Mouse (Mus musculus) liver, embryonic 11.5 days (tissue): Measurements from ENCODE around the gene Herc6. TPM values are rescaled to one million over a fixed set of nuclear protein-coding genes. Genes with fewer than 3 reads are reported as not detected.
A peak's percentile ranks its signal among the peaks of the same experiment; 100 is the strongest.
"Not testable (repeated sequence)": the region's sequence is repeated elsewhere in the genome, so short reads cannot be mapped to it uniquely, and the experiment has no call there.

Experiments
- ATAC-seq: fragments of 200-750 bp; cut with Nextera tagmentation; replicated peaks from 2 replicates; pipeline ENCODE4 v1.8.0; 2017; ENCODE audit warnings: moderate number of reproducible peaks, mild to moderate bottlenecking, moderate TSS enrichment, moderate library complexity; ENCODE audit not compliant: low FRiP score
- DNase-seq: peaks from one replicate; pipeline ENCODE4 v3.0.0-alpha.2; 2017; ENCODE audit warnings: low spot score
- H3K27ac ChIP-seq: fragments of 300-500 bp; sonication (generic); 2 replicates; pipeline ENCODE4 v1.5.1; 2014; ENCODE audit warnings: mild to moderate bottlenecking, low read depth, low read length, control low read depth
- H3K27me3 ChIP-seq: fragments of 300-500 bp; sonication (generic); replicated peaks from 2 replicates; pipeline ENCODE4 v1.6.1; 2014; ENCODE audit warnings: low read length, mixed read lengths; ENCODE audit not compliant: control insufficient read depth, insufficient read depth
- H3K36me3 ChIP-seq: fragments of 300-500 bp; sonication (generic); 2 replicates; pipeline ENCODE4 v1.6.1; 2014; ENCODE audit warnings: mild to moderate bottlenecking, low read length, moderate library complexity, mixed read lengths; ENCODE audit not compliant: control insufficient read depth, insufficient read depth
- H3K4me1 ChIP-seq: fragments of 300-500 bp; sonication (generic); replicated peaks from 2 replicates; pipeline ENCODE4 v1.6.1; 2014; ENCODE audit warnings: low read length, mixed read lengths; ENCODE audit not compliant: control insufficient read depth, insufficient read depth
- H3K4me2 ChIP-seq: fragments of 300-500 bp; sonication (generic); 2 replicates; pipeline ENCODE4 v1.6.1; 2014; ENCODE audit warnings: mild to moderate bottlenecking, control low read depth, moderate library complexity
- H3K4me3 ChIP-seq: fragments of 300-500 bp; sonication (generic); 2 replicates; pipeline ENCODE4 v1.5.1; 2014; ENCODE audit warnings: low read depth, low read length, control low read depth
- H3K9ac ChIP-seq: fragments of 300-500 bp; sonication (generic); 2 replicates; pipeline ENCODE4 v1.6.1; 2014; ENCODE audit warnings: low read depth, low read length, control low read depth
- H3K9me3 ChIP-seq: fragments of 300-500 bp; sonication (generic); 2 replicates; pipeline ENCODE4 v1.6.1; 2016; ENCODE audit warnings: low read length, inconsistent platforms, mixed read lengths; ENCODE audit not compliant: control insufficient read depth
- WGBS: fragments of 180-500 bp; shearing (Covaris S2); extraction: QIAGEN DNeasy Blood & Tissue Kit; methylation state at CpG from one replicate; pipeline ENCODE4 v1.1.7; 2014; 5-methylcytosine and 5-hydroxymethylcytosine counted together
- polyA plus RNA-seq: library from polyadenylated mRNA; unstranded; fragments of >200 nt; fragmentation: Nextera tagmentation; extraction: Ambion mirVana; gene quantifications from 2 replicates; pipeline ENCODE4 v1.2.1, GENCODE M21; 2014

Herc6 gene
- polyA plus RNA-seq, 1 experiment from 2014 or later = 4.6 TPM

DNA sequence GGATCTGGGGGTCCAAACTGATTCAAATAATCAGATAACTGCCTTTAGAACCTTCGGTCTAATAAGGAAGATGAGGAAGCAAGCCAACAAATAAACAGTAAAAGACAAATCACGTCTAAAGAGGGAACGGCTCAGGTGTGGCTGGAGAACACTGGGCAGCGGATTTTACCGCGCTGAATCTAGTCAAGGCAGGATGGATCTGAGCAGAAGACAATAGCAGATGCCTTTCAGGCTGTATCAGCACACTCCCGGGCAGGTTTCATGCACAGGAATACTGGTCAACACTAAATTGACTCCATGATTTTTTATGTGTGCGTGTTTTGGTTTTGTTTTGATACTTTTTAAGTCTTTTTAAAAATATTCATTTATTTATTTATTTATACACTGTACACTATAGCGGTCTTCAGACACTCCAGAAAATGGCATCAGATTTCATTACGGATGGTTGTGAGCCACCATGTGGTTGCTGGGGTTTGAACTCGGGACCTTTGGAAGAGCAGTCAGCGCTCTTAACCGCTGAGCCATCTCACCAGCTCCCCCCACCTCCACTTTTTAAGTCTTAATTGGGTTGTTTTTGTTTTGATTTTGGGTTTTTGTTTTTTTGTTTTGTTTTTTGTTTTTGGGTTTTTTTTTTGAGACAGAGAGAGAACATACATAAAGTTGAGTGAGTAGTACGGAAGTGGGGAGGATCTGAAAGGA, 44.7 kb upstream of the Herc6 start:
- no peak for DNase-seq

DNA sequence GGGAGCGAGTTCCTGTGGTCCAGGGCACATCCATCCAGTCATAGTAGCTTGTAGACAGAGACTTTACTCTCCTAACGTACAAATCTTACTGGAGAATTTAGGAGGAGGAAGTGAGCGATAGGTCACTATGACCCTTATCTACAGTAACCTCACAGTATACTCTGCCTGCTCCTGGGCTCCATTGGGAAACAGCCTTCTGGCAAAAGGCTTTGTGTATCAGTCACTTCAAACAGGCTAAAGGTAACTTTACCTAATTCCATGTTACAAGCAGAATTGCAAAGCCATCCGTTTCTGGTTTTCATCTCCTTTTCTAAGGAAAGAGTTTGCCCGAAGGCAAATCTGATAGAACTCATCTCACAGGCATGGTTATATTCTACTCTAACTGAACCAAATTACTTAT, 42.9 kb upstream of the Herc6 start:
- H3K27me3 ChIP-seq = no peaks in the 10 kb centered on the region
- no peak for DNase-seq
- H3K9ac ChIP-seq = no peak overlapping the region
- 65% methylated on average over 5 of the region's 5 CpGs for WGBS
- ATAC-seq = no peak
- H3K4me2 ChIP-seq = no peak overlapping the region
- H3K4me3 ChIP-seq = no peak overlapping the region
- no peaks in the 10 kb centered on the region; the same call in 1 of the 2 replicates for H3K4me1 ChIP-seq
- H3K36me3 ChIP-seq = no peaks in the 10 kb centered on the region
- H3K9me3 ChIP-seq = no peaks in the 10 kb centered on the region
- H3K27ac ChIP-seq = no peak overlapping the region

More for the DNA sequence above, 44.7 kb upstream of the Herc6 start:
- Histone ChIP-seq H3K9me3 (no peaks in the 10 kb centered on the region), H3K4me3 (peak overlapping the region; percentile 72), H3K4me1 (no peaks in the 10 kb centered on the region; the same call in none of the 2 replicates), H3K36me3 (no peaks in the 10 kb centered on the region), H3K27me3 (no peaks in the 10 kb centered on the region), H3K4me2 (peak overlapping the region; percentile 76), H3K27ac (no peak overlapping the region), H3K9ac (peak overlapping the region; percentile 54)
- 27% methylated on average over 14 of the region's 14 CpGs for WGBS
- ATAC-seq = peak; percentile 37

DNA sequence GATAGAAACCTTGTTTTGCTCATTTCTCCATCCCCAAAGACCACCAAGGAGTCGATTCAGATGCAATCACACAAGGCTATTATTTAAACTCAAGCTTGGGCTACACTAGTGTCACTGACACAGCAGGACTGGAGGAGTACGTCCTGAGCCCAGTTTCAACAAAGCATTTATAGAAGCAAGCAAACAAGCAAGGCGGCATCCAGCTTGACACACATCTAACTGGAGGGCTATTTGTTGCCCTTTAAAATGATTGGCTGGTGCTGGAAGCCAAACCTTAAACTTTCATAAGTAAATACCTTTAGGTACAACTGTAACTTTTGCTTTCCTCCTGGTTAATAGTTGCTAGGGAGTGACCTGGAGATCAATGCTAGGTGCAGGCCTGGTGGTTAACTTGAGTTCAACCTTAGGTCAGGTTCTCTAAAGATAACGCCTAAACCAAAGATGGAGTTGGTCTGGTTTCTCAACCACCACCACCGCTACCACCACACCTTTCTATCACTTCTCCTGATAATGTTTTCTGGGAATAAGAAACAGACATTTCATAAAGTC, 39.8 kb upstream of the Herc6 start:
- no peak for DNase-seq
- ATAC-seq = no peak
- 73% methylated on average over 5 of the region's 5 CpGs for WGBS

DNA sequence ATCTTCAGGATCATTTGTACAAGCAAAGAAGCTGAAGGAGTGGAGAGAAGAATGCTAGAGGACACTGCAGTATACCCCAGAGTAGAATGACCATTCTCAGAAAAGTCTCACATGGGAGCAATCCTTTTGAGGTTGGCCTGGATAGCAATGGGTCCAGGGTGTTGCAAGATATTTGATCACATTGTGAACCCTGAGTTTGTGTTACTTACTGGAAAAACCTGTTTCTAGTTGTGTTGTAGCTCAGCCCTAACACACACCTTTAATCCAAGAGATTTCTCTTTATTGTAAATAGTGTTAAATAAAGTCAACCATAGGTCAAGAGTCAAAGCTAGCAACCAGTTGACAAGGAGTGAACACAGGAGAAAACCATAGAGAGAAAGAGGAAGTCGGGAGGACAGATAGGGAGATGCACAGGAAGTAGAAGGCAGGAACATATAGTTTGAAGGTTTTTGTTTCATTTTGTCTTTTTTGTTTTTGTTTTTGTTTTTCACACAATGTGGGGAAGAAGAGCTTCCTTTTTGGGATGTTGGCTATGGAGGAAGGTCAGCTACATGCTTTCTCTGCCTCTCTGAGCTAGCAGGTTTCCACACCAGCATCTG, 39.0 kb upstream of the Herc6 start:
- no peaks in the 10 kb centered on the region for H3K9me3 ChIP-seq
- no peak overlapping the region for H3K4me2 ChIP-seq
- 76% methylated on average over 1 of the region's 1 CpGs for WGBS

More for the DNA sequence above, 39.8 kb upstream of the Herc6 start:
- H3K36me3 ChIP-seq = no peaks in the 10 kb centered on the region
- H3K9ac ChIP-seq = no peak overlapping the region
- no peaks in the 10 kb centered on the region for H3K27me3 ChIP-seq
- no peak overlapping the region for H3K4me2 ChIP-seq
- H3K9me3 ChIP-seq = no peaks in the 10 kb centered on the region
- H3K27ac ChIP-seq = no peak overlapping the region
- no peak overlapping the region for H3K4me3 ChIP-seq
- no peaks in the 10 kb centered on the region for H3K4me1 ChIP-seq

DNA sequence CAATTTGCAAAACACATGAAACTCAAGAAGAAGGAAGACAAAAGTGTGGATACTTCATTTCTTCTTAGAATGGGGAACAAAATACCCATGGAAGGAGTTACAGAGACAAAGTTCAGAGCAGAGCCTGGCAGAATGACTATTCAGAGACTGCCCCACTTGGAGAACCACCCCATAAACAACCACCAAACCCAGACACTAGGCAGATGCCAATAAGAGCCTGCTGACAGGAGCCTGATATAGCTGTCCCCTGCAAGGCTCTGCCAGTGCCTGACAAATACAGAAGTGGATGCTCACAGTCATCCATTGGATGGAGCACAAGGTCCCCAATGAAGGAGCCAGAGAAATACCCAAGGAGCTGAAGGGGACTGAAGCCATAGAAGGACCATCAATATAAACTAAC, 37.2 kb upstream of the Herc6 start:
- H3K36me3 ChIP-seq, H3K4me1 ChIP-seq, H3K9ac ChIP-seq, DNase-seq, ATAC-seq, H3K4me3 ChIP-seq, H3K27ac ChIP-seq, H3K9me3 ChIP-seq, H3K27me3 ChIP-seq, H3K4me2 ChIP-seq: not testable (repeated sequence)

More for the DNA sequence above, 39.0 kb upstream of the Herc6 start:
- no peak overlapping the region for H3K9ac ChIP-seq
- H3K4me1 ChIP-seq = no peaks in the 10 kb centered on the region
- no peak for DNase-seq
- ATAC-seq = no peak
- H3K27me3 ChIP-seq = no peaks in the 10 kb centered on the region
- H3K4me3 ChIP-seq = no peak overlapping the region
- H3K36me3 ChIP-seq = no peaks in the 10 kb centered on the region
- no peak overlapping the region for H3K27ac ChIP-seq

DNA sequence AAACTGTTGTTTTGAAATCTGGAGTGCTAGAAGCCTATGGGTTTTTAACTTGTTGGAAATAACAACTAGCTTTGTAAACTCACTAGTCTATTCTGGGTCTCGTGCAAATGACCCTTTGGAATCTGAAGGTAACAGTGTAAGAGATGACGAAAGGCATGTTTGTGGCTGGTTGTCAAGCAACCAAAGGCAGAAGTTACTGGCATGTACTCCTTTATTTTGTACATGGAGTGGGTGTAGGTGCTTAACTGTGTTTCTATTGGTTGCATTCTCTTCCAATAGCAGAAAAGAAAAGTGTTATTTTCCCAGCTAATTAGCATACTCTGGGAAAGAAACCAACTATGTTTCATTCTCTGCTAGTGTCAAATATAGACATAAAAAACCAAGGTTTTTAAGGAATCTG, 35.9 kb upstream of the Herc6 start:
- DNase-seq (no peak), ATAC-seq (no peak)
- H3K9ac ChIP-seq = no peak overlapping the region
- H3K4me1 ChIP-seq = no peaks in the 10 kb centered on the region
- H3K4me2 ChIP-seq = no peak overlapping the region
- H3K27me3 ChIP-seq = no peaks in the 10 kb centered on the region
- H3K4me3 ChIP-seq = no peak overlapping the region
- 70% methylated on average over 2 of the region's 2 CpGs for WGBS
- H3K9me3 ChIP-seq = no peaks in the 10 kb centered on the region
- H3K36me3 ChIP-seq = no peaks in the 10 kb centered on the region
- no peak overlapping the region for H3K27ac ChIP-seq

DNA sequence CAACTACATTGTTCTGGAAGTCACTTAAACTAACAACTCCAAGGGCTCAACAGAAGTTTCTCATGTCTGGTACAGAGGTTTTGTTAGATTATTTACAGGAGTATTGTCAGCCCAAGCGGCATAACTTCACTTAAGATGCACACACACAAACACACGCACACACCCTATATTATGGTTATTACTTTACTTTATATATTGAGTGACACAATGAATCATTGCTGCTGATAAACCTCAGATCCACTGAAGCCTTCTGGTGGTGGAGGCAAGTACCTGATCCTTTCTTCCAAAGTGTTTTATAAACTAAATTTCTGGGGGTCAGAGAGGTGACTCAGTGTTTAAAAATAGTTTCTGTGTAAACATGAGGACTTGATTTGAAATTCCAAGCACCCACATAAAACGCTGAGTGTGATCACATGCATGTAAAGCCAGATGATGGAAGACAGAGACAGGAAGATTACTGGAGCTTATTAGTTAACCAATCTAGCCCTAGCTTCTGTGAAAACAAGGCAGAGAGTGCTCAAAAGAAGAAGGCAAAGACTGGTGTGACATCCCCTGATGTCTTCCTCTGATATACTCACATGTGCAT, 29.5 kb upstream of the Herc6 start:
- no peak for DNase-seq
- H3K27me3 ChIP-seq = no peaks in the 10 kb centered on the region
- H3K36me3 ChIP-seq = no peaks in the 10 kb centered on the region
- no peaks in the 10 kb centered on the region for H3K9me3 ChIP-seq
- H3K9ac ChIP-seq = no peak overlapping the region
- no peak for ATAC-seq
- 75% methylated on average over 3 of the region's 3 CpGs for WGBS
- H3K4me2 ChIP-seq = no peak overlapping the region
- no peaks in the 10 kb centered on the region for H3K4me1 ChIP-seq
- no peak overlapping the region for H3K4me3 ChIP-seq
- no peak overlapping the region for H3K27ac ChIP-seq

DNA sequence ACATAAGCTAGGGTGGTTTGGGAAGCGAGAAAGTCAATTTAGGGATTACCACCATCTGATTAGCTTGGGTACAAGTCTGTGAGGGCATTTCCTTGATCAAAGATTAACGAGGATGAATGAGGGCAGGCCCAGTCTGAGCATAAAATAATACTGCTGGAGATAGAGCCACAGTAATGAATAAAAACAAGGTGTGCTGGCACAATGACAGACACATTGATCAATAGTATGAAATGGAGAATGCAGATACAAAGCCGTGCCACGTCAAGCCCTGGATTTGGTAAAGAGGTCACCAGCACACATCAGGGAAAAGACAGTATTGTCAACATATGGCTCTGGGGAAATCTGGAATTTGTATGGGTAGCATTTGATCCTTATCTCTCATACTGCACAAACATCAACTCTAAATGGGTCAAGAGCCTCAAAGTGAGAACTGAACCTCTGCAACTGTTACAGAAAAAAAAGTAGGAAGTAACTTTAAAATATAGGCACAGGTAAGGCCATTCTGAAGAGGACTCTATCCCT, 22.9 kb upstream of the Herc6 start:
- Histone ChIP-seq H3K27ac (no peak overlapping the region), H3K4me2 (no peak overlapping the region), H3K4me1 (no peaks in the 10 kb centered on the region), H3K27me3 (no peaks in the 10 kb centered on the region), H3K36me3 (no peaks in the 10 kb centered on the region), H3K9me3 (no peaks in the 10 kb centered on the region), H3K4me3 (no peak overlapping the region), H3K9ac (no peak overlapping the region)
- 64% methylated on average over 4 of the region's 4 CpGs for WGBS
- ATAC-seq = no peak
- DNase-seq = no peak
